Mouse (Mus musculus) ES-E14 (cell line): ENCODE measurements around the gene Gm3298. TPM values are rescaled to one million over a fixed set of nuclear protein-coding genes. Genes with fewer than 3 reads are reported as not detected.
"Not testable (repeated sequence)": the region's sequence is repeated elsewhere in the genome, so short reads cannot be mapped to it uniquely, and the experiment has no call there.

Source experiments
- DNase-seq: peaks from one replicate; pipeline ENCODE4 v3.0.0-alpha.2; 2013; ENCODE audit warnings: low read depth, low spot score
- H3K27ac ChIP-seq: 2 replicates; pipeline ENCODE4 v1.5.1; 2012; ENCODE audit warnings: low read depth, mild to moderate bottlenecking, low read length, moderate library complexity, mixed read lengths; ENCODE audit not compliant: poor library complexity, insufficient read depth, severe bottlenecking
- H3K36me3 ChIP-seq: 2 replicates; pipeline ENCODE4 v1.6.1; 2012; ENCODE audit warnings: mild to moderate bottlenecking, low read length, moderate library complexity, mixed read lengths; ENCODE audit not compliant: control insufficient read depth, poor library complexity, insufficient read depth, severe bottlenecking
- H3K4me1 ChIP-seq, 2 experiments: fragments of 150-350 bp in 1 of 2; sonication (generic) in 1 of 2; 2 replicates each; pipeline ENCODE4 v1.6.1; 2012; ENCODE audit warnings: low read length in 2 of 2, mild to moderate bottlenecking in 1 of 2, mixed read lengths in 1 of 2; ENCODE audit not compliant: control insufficient read depth in 2 of 2, insufficient read depth in 2 of 2, poor library complexity in 1 of 2
- H3K4me3 ChIP-seq, 2 experiments: fragments of 150-350 bp in 1 of 2; sonication (generic) in 1 of 2; 2 replicates each; pipeline ENCODE4 v1.5.1; 2012; ENCODE audit warnings: low read length in 2 of 2, low read depth in 1 of 2, mild to moderate bottlenecking in 1 of 2, mixed read lengths in 1 of 2; ENCODE audit not compliant: insufficient read depth in 1 of 2, poor library complexity in 1 of 2, severe bottlenecking in 1 of 2
- H3K9ac ChIP-seq: 2 replicates; pipeline ENCODE4 v1.6.1; 2012; ENCODE audit warnings: low read depth, mild to moderate bottlenecking, low read length, mixed read lengths; ENCODE audit not compliant: poor library complexity, insufficient read depth, severe bottlenecking
- H3K9me3 ChIP-seq: fragments of 150-350 bp; sonication (generic); 2 replicates; pipeline ENCODE4 v1.6.1; 2012; ENCODE audit warnings: low read depth, mild to moderate bottlenecking, low read length; ENCODE audit not compliant: control insufficient read depth, insufficient read depth
- in situ Hi-C, 2 experiments: fragments of 600-800 bp; cut with MboI; formaldehyde crosslinking; loops; one replicate each; pipeline ENCODE4 v1.15.1; 2025; ENCODE audit warnings: low sequenced_read_pairs in 2 of 2, inconsistent platforms in 1 of 2; ENCODE audit not compliant: unreplicated experiment in 2 of 2
- total RNA-seq: library from RNA; depleted of rRNA; stranded (reverse); fragments of 300-350 nt; gene quantifications from 2 replicates; pipeline ENCODE4 v1.2.3, GENCODE M21; 2012; rRNA removed

Gene Gm3298
- total RNA-seq, result not detected in 2 replicates

- in situ Hi-C loops, H3K9ac ChIP-seq, DNase-seq: not testable (repeated sequence)
These were observed at the start of gene Gm3298 for GRCm38 (mm10) chr14:5015591-5015990. Gm3298 (plus strand) TSS chr14:5015891.

GRCm38 (mm10) chr14:4983635-4984034 lies 32.1 kb upstream of the Gm3298 start, which contains the start of gene Gm8297:
Gm8297 (plus strand) TSS chr14:4983935.
- H3K9me3 ChIP-seq, H3K36me3 ChIP-seq, H3K4me1 ChIP-seq, H3K27ac ChIP-seq, H3K4me3 ChIP-seq, in situ Hi-C loops, H3K9ac ChIP-seq, DNase-seq: not testable (repeated sequence)

More at GRCm38 (mm10) chr14:5015591-5015990, at the start of gene Gm3298:
- not testable (repeated sequence) for H3K36me3 ChIP-seq, H3K4me1 ChIP-seq, H3K27ac ChIP-seq, H3K4me3 ChIP-seq, H3K9me3 ChIP-seq

GRCm38 (mm10) chr14:5050329-5050728 lies 34.6 kb downstream of the Gm3298 start, which contains the start of gene 4930555G01Rik:
4930555G01Rik (plus strand) TSS chr14:5050629.
- H3K36me3 ChIP-seq, DNase-seq: not testable (repeated sequence)

More at GRCm38 (mm10) chr14:5050329-5050728, 34.6 kb downstream of the Gm3298 start, which contains the start of gene 4930555G01Rik:
- in situ Hi-C loops, H3K27ac ChIP-seq, H3K9ac ChIP-seq, H3K9me3 ChIP-seq, H3K4me1 ChIP-seq, H3K4me3 ChIP-seq: not testable (repeated sequence)

Other genes with a start within 250 kb of the Gm3298 start
- gene Gm9602, start 239.6 kb upstream of the Gm3298 start, total RNA-seq, result not detected in 2 replicates
- gene Gm3269, start 177.8 kb upstream of the Gm3298 start, total RNA-seq, result not detected in 2 replicates
- gene Gm3264, start 160.3 kb upstream of the Gm3298 start, total RNA-seq, result 0.79 TPM in 1 of 2 replicates, not detected in the other
- gene Gm3278, start 123.5 kb upstream of the Gm3298 start, total RNA-seq, result not detected in 2 replicates
- gene Gm8297, start 32.0 kb upstream of the Gm3298 start, total RNA-seq, result not detected in 2 replicates
- not detected in 2 replicates for gene 4930555G01Rik, start 34.7 kb downstream of the Gm3298 start, total RNA-seq
- 0.16 and 0.31 TPM in 2 replicates for gene Gm8281, start 55.1 kb downstream of the Gm3298 start, total RNA-seq
- 1.2 TPM in 1 of 2 replicates, not detected in the other for gene Gm8279, start 115.6 kb downstream of the Gm3298 start, total RNA-seq
- 2.6 and 3.0 TPM in 2 replicates for gene Gm3317, start 148.6 kb downstream of the Gm3298 start, total RNA-seq
- not detected in 2 replicates for gene Gm8271, start 169.9 kb downstream of the Gm3298 start, total RNA-seq
- gene Gm3526, start 244.7 kb downstream of the Gm3298 start, total RNA-seq, result 0.22 TPM in 1 of 2 replicates, not detected in the other